Mouse (Mus musculus) MEL (cell line): ENCODE data around the gene Lingo1. TPM values are rescaled to one million over a fixed set of nuclear protein-coding genes. Genes with fewer than 3 reads are reported as not detected.

Experiments used
- DNase-seq: peaks from one replicate; pipeline ENCODE4 v3.0.0; 2011; ENCODE audit warnings: low read depth, low spot score
- H3K27ac ChIP-seq: 2 replicates; pipeline ENCODE4 v1.5.1; 2012; ENCODE audit warnings: low read depth, mild to moderate bottlenecking, control low read depth, low read length, moderate library complexity; ENCODE audit not compliant: control insufficient read depth
- H3K27me3 ChIP-seq, 2 experiments: fragments of 150-350 bp in 1 of 2; sonication (generic) in 1 of 2; 2 replicates each; pipeline ENCODE4 v1.6.1; 2012; ENCODE audit warnings: low read length in 2 of 2, mild to moderate bottlenecking in 2 of 2, improper control_type of control experiment in 1 of 2, moderate library complexity in 1 of 2; ENCODE audit not compliant: insufficient read depth in 2 of 2, control insufficient read depth in 1 of 2
- H3K36me3 ChIP-seq, 2 experiments: 2 replicates each; pipeline ENCODE4 v1.6.1; 2012 to 2014; ENCODE audit warnings: low read length in 2 of 2, improper control_type of control experiment in 1 of 2, inconsistent platforms in 1 of 2, mild to moderate bottlenecking in 1 of 2; ENCODE audit not compliant: insufficient read depth in 2 of 2, control insufficient read depth in 1 of 2
- H3K4me1 ChIP-seq, 2 experiments: fragments of 150-350 bp in 1 of 2; sonication (generic) in 1 of 2; 2 replicates each; pipeline ENCODE4 v1.6.1; 2012; ENCODE audit warnings: low read length in 2 of 2, improper control_type of control experiment in 1 of 2, mild to moderate bottlenecking in 1 of 2; ENCODE audit not compliant: insufficient read depth in 2 of 2, control insufficient read depth in 1 of 2
- H3K4me3 ChIP-seq, 2 experiments: fragments of 150-350 bp in 1 of 2; sonication (generic) in 1 of 2; 2 replicates each; pipeline ENCODE4 v1.5.1; 2012; ENCODE audit warnings: low read depth in 2 of 2, low read length in 2 of 2, mild to moderate bottlenecking in 2 of 2, moderate library complexity in 2 of 2, control low read depth in 1 of 2, improper control_type of control experiment in 1 of 2; ENCODE audit not compliant: control insufficient read depth in 1 of 2, insufficient read depth in 1 of 2
- H3K79me2 ChIP-seq: 2 replicates; pipeline ENCODE4 v1.6.1; 2012; ENCODE audit warnings: mild to moderate bottlenecking, low read length, moderate library complexity; ENCODE audit not compliant: control insufficient read depth, poor library complexity, insufficient read depth
- H3K9ac ChIP-seq: 2 replicates; pipeline ENCODE4 v1.6.1; 2012; ENCODE audit warnings: low read depth, mild to moderate bottlenecking, control low read depth, low read length, moderate library complexity; ENCODE audit not compliant: control insufficient read depth, poor library complexity, severe bottlenecking
- H3K9me3 ChIP-seq: fragments of 150-350 bp; sonication (generic); replicated peaks from 2 replicates; pipeline ENCODE4 v1.6.1; 2012; ENCODE audit warnings: mild to moderate bottlenecking, low read length, improper control_type of control experiment, moderate library complexity; ENCODE audit not compliant: insufficient read depth
- BHLHE40 ChIP-seq: IDR thresholded peaks from 2 replicates; pipeline ENCODE4 v1.6.1; 2012; ENCODE audit warnings: low read depth, mild to moderate bottlenecking, inconsistent platforms, low read length, improper control_type of control experiment, borderline replicate concordance
- CHD2 ChIP-seq: IDR thresholded peaks from 2 replicates; pipeline ENCODE4 v1.6.1; 2011; ENCODE audit warnings: low read length, improper control_type of control experiment
- CTCF ChIP-seq, 3 experiments: IDR thresholded peaks in 2 of 3; conservative IDR thresholded peaks in 1 of 3; 2 replicates each; pipeline ENCODE4 v1.5.1; 2011 to 2012; ENCODE audit warnings: low read length in 3 of 3, low read depth in 2 of 3, mild to moderate bottlenecking in 2 of 3, improper control_type of control experiment in 1 of 3, inconsistent platforms in 1 of 3, mixed read lengths in 1 of 3, moderate library complexity in 1 of 3; ENCODE audit not compliant: control insufficient read depth in 1 of 3, insufficient read depth in 1 of 3, poor library complexity in 1 of 3, severe bottlenecking in 1 of 3
- GATA1 ChIP-seq: IDR thresholded peaks from 2 replicates; pipeline ENCODE4 v1.6.1; 2011; ENCODE audit warnings: low read depth, low read length, improper control_type of control experiment
- MEF2A ChIP-seq: IDR thresholded peaks from 2 replicates; pipeline ENCODE4 v1.6.1; 2014; ENCODE audit warnings: low read depth, mild to moderate bottlenecking, inconsistent platforms, low read length, improper control_type of control experiment; ENCODE audit not compliant: poor library complexity, insufficient replicate concordance, severe bottlenecking; ENCODE audit errors: extremely low read depth
- RAD21 ChIP-seq: IDR thresholded peaks from 2 replicates; pipeline ENCODE4 v1.6.1; 2011; ENCODE audit warnings: mild to moderate bottlenecking, low read depth, low read length, improper control_type of control experiment
- SMC3 ChIP-seq: IDR thresholded peaks from 2 replicates; pipeline ENCODE4 v1.6.1; 2011; ENCODE audit warnings: low read depth, low read length, improper control_type of control experiment
- TBP ChIP-seq: IDR thresholded peaks from 2 replicates; pipeline ENCODE4 v1.8.0; 2011; ENCODE audit warnings: low read depth, low read length, improper control_type of control experiment
- USF1 ChIP-seq: IDR thresholded peaks from 2 replicates; pipeline ENCODE4 v1.6.1; 2014; ENCODE audit warnings: low read depth, mild to moderate bottlenecking, inconsistent platforms, low read length, improper control_type of control experiment, moderate library complexity
- polyA plus RNA-seq, 2 experiments: library from polyadenylated mRNA; stranded (reverse) in 1 of 2; unstranded in 1 of 2; fragments of >175 nt in 1 of 2; fragments of >200 nt in 1 of 2; gene quantifications; 2 replicates each; pipeline versions ENCODE4 v1.2.1 to v1.2.4; 2012; ENCODE audit warnings: low replicate concordance in 2 of 2, low read depth in 1 of 2; ENCODE audit not compliant: insufficient read length in 2 of 2, insufficient read depth in 1 of 2, missing spikeins in 1 of 2
- total RNA-seq: library from RNA; depleted of rRNA; stranded (reverse); fragments of 300-350 nt; gene quantifications from 2 replicates; pipeline ENCODE4 v1.2.3, GENCODE M21; 2012

Gene Lingo1
- total and polyA plus RNA-seq, 3 experiments: not detected

DNA sequence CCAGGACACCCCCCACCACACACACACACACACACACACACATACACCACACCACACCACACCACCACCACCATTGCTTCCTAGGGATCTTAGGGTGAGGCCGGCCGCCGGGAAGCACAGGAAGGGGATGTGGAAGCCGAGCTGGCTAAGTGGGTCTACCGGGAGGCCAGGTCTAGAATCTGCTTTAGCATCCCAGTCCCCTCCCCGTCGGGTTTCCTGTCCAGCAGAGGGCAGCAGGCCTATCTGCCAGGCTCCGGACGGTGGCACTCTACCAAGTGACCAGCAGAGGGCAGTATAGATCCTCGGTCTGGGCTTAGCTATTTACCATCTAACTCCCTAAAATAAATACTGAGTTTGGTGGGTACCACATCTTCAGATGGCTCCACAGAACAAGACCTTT lies 160.1 kb downstream of the Lingo1 start:
- peaks cover 3 to 4% of the 10 kb centered on the region in 2 experiments; a peak in 1 of 4 replicates for H3K27me3 ChIP-seq
- H3K79me2 ChIP-seq: no peaks in the 10 kb centered on the region
- H3K4me3 ChIP-seq: no peak overlapping the region
- no peaks in the 10 kb centered on the region for H3K4me1 ChIP-seq
- H3K9me3 ChIP-seq: no peaks in the 10 kb centered on the region
- H3K27ac ChIP-seq: no peak overlapping the region
- peak; percentile 46 for DNase-seq
- no peaks in the 10 kb centered on the region for H3K36me3 ChIP-seq
- no peak overlapping the region for H3K9ac ChIP-seq
- TF ChIP-seq CTCF (IDR thresholded peaks at IDR 0.05 in 2 of 3, conservative IDR thresholded peaks at IDR 0.05 in 1 of 3; ENCODE audit: control insufficient read depth in 1 of 3, insufficient read depth in 1 of 3, low read depth in 2 of 3, low read length in 3 of 3, poor library complexity in 1 of 3, severe bottlenecking in 1 of 3) (peak in 2 of 3 experiments; percentile 86 to 98), RAD21 (peak; percentile 43), SMC3 (peak; percentile 67), CHD2 (no peak)

DNA sequence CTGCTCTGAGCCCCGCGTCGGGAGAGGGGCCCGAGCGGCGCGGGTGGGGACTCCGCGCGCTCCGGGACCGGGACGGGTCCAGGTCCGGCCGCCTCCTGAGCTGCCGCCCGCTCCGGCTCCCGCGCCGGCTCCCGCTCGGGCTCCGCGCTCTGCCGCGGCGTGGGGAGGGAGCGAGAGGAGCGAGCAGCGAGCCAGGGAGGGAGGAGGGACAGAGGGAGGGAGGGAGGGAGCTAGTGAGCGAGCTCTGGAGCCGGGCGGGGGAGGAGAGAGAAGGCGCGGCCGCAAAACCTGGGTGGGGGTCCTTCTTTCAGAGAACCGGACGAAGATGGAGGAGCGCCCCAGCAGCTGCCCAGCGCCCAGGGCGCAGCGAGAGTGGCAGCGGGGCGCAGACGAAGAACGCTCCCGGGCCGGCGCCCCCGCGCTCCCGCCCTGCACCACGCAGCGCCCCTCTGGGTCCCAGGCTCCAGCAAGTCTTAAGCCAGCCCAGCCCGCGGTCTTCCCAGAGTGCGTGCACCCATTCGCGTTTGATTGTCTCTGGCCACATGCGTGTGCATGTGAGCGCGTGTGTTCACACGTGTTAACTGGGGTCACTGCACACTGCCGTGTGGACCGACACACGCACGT lies 160.7 kb downstream of the Lingo1 start:
- Histone ChIP-seq H3K9me3 (no peaks in the 10 kb centered on the region), H3K9ac (no peak overlapping the region), H3K79me2 (no peaks in the 10 kb centered on the region), H3K27me3 (peaks cover 1 to 3% of the 10 kb centered on the region in 2 experiments; a peak in 1 of 4 replicates), H3K27ac (no peak overlapping the region), H3K4me1 (no peaks in the 10 kb centered on the region), H3K36me3 (no peaks in the 10 kb centered on the region), H3K4me3 (no peak overlapping the region)
- no peak for DNase-seq
- TF ChIP-seq TBP: no peak

DNA sequence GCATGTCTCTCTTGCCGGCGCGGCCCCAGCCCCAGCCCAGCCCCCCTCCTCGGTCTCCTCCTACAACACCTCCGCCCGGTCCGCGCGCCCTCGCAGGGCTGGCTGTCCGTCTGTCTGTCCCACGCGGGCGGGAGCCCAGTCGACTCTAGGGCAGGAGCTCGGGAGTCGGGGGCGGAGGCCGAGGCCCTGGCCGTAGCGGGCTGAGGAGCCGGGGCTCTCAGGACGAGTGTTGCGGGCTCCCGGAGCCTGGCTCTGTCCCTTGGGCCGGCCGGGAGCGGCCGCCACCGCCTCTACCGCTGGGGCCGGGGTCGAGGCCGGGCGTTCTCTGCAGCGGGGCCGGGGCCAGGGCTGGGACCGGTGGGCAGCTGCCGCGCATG lies 161.2 kb downstream of the Lingo1 start:
- no peak overlapping the region for H3K27ac ChIP-seq
- H3K27me3 ChIP-seq: peaks cover under 1 to 3% of the 10 kb centered on the region in 2 experiments; a peak in 1 of 4 replicates
- no peaks in the 10 kb centered on the region for H3K4me1 ChIP-seq
- DNase-seq: no peak
- H3K9me3 ChIP-seq: no peaks in the 10 kb centered on the region
- H3K4me3 ChIP-seq: no peak overlapping the region
- no peaks in the 10 kb centered on the region for H3K79me2 ChIP-seq
- no peak overlapping the region for H3K9ac ChIP-seq
- no peaks in the 10 kb centered on the region for H3K36me3 ChIP-seq
- no peak for TF ChIP-seq GATA1
- TF ChIP-seq USF1: no peak
- TF ChIP-seq TBP: no peak

DNA sequence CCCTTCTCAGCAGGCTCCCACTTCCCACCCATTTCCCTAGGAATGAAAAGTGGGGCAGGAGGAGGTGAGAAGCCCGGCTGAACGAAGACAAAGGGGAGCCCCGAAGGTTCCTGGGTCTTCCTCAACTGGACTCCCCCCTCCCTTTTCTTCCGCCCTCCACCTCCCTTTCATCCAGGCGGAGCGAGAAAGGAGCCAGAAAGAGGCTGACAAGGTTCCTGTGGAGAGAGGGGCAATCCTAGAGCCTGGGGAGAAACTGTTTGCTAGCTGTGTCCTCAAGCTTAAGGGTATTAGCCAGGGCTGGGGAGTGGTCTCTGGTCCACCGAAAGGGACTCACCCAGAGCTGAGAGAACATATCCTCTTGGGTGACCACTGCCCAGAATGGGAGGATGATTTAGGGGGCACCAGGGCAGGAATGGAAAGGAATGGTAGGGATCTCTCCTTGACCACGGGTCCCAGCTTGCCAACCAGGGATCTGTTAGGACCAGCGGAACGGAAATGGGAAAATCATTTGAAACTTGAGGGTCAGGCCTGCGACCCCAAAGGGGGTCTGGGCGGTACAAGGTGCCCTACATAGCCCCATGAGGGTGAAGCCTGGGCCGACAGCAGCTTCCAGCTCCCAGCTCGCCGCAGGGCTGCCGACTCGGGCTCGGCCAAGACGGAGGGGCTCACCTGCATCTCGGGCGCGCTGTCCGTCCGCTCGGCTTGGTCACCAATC lies 161.7 kb downstream of the Lingo1 start:
- Histone ChIP-seq H3K27ac (no peak overlapping the region), H3K9ac (no peak overlapping the region), H3K79me2 (no peaks in the 10 kb centered on the region), H3K27me3 (peaks cover 0 to 3% of the 10 kb centered on the region in 2 experiments; a peak in 1 of 4 replicates), H3K36me3 (no peaks in the 10 kb centered on the region), H3K9me3 (no peaks in the 10 kb centered on the region), H3K4me3 (no peak overlapping the region), H3K4me1 (no peaks in the 10 kb centered on the region)
- no peak for TF ChIP-seq MEF2A
- no peak for TF ChIP-seq BHLHE40
- no peak for DNase-seq
